Mouse (Mus musculus) lung, adult 2 months (tissue): ENCODE measurements around the gene Tradd.

ENCODE experiments used
- CTCF ChIP-seq: fragments of 200-500 bp; IDR thresholded peaks from 2 replicates; pipeline ENCODE4 v1.5.1; 2011; ENCODE audit warnings: mild to moderate bottlenecking, low read length, control low read depth; ENCODE audit not compliant: insufficient read depth
- POLR2A ChIP-seq: fragments of 200-500 bp; IDR thresholded peaks from 2 replicates; pipeline ENCODE4 v1.6.1; 2011; ENCODE audit warnings: low read depth, mild to moderate bottlenecking, control low read depth, low read length, borderline replicate concordance; ENCODE audit errors: extremely low read depth

DNA sequence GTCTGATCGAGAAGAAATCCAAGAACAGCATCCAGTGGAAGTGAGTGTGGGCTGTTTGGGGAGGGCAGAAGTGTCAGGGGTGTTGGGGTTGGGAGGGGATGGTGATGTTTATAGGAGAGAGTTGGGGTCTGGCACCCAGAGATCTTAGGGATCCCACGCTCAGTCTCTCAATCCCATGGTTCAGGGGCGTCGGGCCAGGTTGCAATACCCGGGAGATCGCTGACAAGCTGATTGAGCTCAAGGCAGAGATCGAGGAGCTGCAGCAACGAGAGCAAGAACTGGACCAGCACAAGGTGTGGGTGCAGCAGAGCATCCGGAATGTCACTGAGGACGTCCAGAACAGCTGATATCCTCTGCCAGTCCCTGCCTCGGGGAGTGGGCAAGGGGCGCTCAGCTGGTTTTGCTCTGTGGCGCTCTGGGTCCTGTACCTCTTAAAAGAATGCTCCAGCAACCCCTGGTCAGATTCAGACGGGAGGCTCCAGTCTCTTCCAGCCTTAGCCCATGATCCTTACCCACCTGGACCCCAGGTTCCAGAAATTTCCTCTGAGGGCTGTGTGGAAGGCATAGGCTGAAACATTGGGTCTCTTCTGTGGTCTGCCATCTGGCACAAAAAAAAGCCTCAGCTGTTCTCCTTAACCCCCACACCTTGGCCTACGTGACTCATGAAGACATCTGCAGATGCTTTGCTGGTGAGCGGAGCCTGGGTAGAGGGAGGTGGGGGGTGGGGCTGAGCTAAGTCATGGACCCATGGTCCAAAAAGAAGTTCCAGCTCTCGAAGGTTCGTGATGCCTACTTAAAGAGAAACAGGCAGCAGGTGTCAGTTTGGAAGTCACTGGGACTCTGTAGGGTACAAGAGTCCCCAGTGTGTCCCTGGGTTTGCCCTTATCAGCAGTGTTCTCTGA lies 34.2 kb upstream of the Tradd start:
- TF ChIP-seq POLR2A (no peak), CTCF (no peak)
